Mouse (Mus musculus): ENCODE measurements around the gene Cuedc1.

The Cuedc1 gene

GRCm38 (mm10) chr11:88233528-88234427 is 135.9 kb downstream of the Cuedc1 start:
- no peak for DNase-seq (ENCODE audit: low read depth in 2 of 2, low spot score in 2 of 2)

- DNase-seq (ENCODE audit: low read depth in 2 of 2, low spot score in 2 of 2): no peak
Observed at GRCm38 (mm10) chr11:88234789-88235188, 136.9 kb downstream of the Cuedc1 start.

GRCm38 (mm10) chr11:88235221-88236203 is 137.7 kb downstream of the Cuedc1 start:
- no peak for DNase-seq (ENCODE audit: low read depth in 2 of 2, low spot score in 2 of 2)

- no peak for DNase-seq (ENCODE audit: low read depth in 2 of 2, low spot score in 2 of 2)
Observed at GRCm38 (mm10) chr11:88240275-88240674, 142.4 kb downstream of the Cuedc1 start.

GRCm38 (mm10) chr11:88240736-88241353 is 143.0 kb downstream of the Cuedc1 start:
- no peak for DNase-seq (ENCODE audit: low read depth in 2 of 2, low spot score in 2 of 2)

DNA sequence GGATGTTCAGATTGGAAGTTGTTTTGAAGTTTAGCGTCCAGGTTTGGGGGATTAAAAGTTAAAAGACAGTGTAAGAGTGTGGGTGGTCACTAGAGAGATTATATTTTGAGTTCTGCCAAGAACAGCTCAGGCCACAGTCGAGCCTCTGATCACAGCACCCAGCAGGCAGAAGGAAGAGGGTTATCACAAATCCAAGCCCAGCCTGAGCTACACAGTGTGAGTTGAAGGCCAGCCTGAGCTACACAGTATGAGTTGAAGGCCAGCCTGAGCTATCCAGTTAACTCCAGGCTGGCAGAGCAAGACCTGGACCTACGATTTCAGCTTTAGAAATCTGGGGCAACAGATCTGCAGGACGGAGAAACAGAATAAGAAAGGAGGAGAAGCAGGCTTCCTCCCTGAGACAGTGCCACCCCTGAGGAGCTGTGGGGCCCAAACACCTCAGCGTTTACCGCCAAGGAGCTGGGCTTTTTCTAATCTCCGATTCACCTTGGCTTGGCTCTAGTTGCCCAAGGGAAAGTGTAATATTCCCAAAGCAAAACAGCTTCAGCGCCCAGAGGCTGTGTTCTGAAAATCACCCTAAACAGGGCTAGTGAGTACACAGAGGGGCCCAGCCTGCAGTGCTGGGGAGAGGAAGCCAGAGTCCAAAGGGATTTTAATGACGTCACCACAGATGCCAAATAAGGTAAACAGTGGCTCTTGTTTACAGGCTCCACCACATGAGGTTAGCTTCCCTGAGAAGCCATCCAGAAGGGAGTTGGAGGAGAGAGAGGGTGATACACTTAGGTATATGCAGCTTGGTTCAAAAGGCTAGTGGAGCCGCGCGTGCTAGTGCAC is 143.8 kb downstream of the Cuedc1 start:
- no peak for DNase-seq (ENCODE audit: low read depth in 2 of 2, low spot score in 2 of 2)
